Comparison of ENCODE assay signal across 17 mouse cellular contexts in the genomic region with DNA sequence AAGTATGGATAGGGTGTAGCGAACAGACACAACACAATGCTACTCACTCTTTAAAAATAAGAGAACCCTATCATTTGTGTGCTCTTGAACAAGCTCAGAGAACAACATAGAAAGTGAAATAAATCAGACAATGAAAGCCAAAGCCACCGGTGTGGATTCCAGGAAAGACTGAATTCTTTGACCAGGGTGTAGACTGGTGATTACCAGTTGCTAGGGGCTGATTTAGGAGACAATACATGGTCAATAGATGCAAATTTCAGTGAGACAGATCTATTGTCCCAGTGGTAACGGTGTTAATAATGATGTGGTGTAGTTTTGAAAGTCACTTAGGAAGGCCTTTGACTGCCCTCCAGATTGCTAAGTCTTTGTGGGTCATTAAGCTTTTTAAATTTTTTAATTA.
"Had no signal": no experiment of that assay in that cellular context is flagged by ENCODE, and none has a peak within 500 bp of the region (broad histone marks: within the 10 kb centered on the region; RNA-seq: fewer than 3 reads in every experiment).

No protein-coding gene starts in this region.

- H3K4me2 ChIP-seq: lung, embryonic 15.5 days; midbrain, embryonic 12.5 days; neural tube, embryonic 12.5 days; stomach, embryonic 15.5 days had no signal

- H3K9ac ChIP-seq: liver, postnatal 0 days; lung, embryonic 15.5 days; midbrain, embryonic 12.5 days; neural tube, embryonic 12.5 days; stomach, embryonic 15.5 days had no signal

- H3K4me3 ChIP-seq: lung, embryonic 15.5 days; megakaryocyte, embryonic 14.5 days; midbrain, embryonic 12.5 days; neural tube, embryonic 12.5 days; stomach, embryonic 15.5 days had no signal

- H3K36me3 ChIP-seq: lung, embryonic 15.5 days; midbrain, embryonic 12.5 days; neural tube, embryonic 12.5 days; stomach, embryonic 15.5 days had no signal

- H3K27ac ChIP-seq: lung, embryonic 15.5 days; macrophage; midbrain, embryonic 12.5 days; neural tube, embryonic 12.5 days; stomach, embryonic 15.5 days; stomach, postnatal 0 days had no signal

- ATAC-seq: liver, postnatal 0 days; lung, postnatal 0 days had no signal

- H3K27me3 ChIP-seq: lung, embryonic 15.5 days; megakaryocyte, embryonic 14.5 days; midbrain, embryonic 12.5 days; neural tube, embryonic 12.5 days; stomach, embryonic 15.5 days had no signal

- DNase-seq: liver, postnatal 0 days; lung, adult 2 months; lung, postnatal 14 days; lung, postnatal 36 days; midbrain, embryonic 14.5 days; right cerebral cortex, postnatal 14 days; thymus, adult 2 months; thymus, postnatal 25 days; thymus, postnatal 4 days had no signal

- H3K9me3 ChIP-seq: lung, embryonic 15.5 days; midbrain, embryonic 12.5 days; neural tube, embryonic 12.5 days; stomach, embryonic 15.5 days had no signal
